Mouse (Mus musculus) mesoderm, embryonic 11.5 days (tissue): Measurements from ENCODE around the gene Tnr.

ENCODE experiments used
- DNase-seq: peaks from one replicate; pipeline ENCODE4 v3.0.0-alpha.2; 2012; ENCODE audit warnings: low read depth, low spot score

Gene Tnr

DNA sequence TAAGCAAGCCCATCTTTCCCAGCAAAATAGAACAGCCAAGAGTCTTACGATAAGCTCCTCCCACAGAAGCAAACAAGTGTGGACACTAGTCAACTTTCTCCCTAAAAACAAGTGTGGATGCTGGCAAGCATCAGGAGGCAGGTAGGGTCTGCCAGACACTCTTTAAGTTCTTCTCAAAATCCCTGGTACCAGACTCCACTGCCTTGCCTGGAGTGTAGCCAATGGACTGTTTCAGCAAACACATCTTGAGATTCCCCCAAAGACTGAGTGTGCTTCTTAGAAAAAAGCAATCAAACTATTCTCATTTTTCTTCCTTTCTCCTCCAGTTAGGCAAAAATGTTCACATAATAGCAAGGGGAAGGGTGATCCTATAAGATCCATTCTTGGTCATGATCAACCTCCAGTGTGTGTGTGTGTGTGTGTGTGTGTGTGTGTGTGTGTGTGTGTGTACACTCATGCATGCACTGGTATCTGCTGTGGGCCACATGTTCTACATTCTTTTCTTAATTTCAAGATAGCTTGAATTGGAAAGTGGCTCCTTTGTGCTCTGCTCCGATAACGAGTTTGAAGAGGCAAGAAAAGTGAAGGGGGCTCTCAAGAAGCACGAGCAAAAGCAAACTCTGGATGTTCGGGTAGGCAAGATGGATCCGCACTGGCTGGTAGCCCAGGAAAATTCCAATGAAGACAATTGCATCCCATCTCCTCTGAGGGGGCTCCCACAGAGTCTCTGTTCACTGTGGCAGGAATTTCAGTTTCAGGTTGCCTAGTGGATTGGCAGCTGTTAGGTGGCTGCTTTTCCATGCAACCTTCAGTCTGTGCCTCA lies 346.3 kb downstream of the Tnr start:
- DNase-seq: no peak

DNA sequence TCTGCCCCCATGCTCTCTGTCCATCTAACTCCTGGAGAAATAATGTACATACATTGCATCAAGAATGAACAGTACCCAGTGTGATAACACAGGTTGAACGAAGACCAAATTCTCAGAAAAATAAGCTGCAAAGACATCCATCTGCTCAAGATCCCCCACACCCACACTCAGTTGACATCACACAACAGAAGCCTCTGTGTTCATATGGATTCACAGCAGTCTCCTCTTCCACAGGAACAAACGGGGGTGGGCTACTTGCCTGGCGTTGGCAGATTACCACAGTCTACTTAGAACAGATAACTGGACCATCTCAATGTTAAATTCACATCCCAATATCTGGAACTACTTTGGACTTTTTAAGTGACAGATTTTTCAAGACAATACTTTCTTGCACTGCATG lies 349.3 kb downstream of the Tnr start:
- no peak for DNase-seq

DNA sequence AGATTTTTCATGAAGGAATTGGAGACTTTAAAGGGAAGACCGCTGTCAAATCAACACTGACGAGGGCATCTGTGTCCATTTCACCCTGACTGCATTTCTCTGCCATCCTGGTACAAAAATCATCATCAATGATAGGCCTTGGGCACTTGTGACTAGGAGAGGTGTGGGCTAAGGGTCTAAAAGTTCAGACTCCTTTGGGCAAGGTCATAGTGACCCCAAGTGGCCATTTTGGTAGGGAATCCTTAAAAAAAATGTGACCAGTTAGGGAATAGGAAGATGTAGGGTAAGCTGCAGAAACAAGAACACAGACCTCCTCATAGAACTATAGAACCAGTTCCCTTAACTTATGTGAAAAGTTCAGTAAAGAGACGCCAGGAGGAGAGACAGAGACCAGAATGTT lies 355.1 kb downstream of the Tnr start:
- no peak for DNase-seq

DNA sequence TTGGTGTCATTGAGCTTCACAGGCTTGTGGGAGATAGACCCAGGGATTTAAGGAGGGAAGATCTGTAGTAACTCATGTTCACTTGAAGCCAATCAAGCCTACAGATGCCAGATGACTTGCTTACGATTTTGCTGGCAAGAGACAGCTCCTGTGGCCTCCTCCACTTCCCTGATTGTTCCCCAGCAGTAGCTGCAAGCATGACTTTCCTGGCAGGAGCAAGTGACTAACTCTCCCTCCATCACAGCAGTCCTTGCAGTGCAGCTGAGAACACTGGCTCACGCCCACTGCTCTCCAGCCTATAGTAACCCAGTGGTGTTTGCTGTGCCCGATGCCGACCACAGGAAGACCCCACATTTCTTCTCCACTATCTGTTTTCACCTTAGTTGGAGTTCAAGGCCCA lies 356.3 kb downstream of the Tnr start:
- no peak for DNase-seq

GRCm38 (mm10) chr1:159885476-159885875 lies 361.9 kb downstream of the Tnr start:
- DNase-seq: no peak

- no peak for DNase-seq
These were observed 365.0 kb downstream of the Tnr start for GRCm38 (mm10) chr1:159888611-159889010.

DNA sequence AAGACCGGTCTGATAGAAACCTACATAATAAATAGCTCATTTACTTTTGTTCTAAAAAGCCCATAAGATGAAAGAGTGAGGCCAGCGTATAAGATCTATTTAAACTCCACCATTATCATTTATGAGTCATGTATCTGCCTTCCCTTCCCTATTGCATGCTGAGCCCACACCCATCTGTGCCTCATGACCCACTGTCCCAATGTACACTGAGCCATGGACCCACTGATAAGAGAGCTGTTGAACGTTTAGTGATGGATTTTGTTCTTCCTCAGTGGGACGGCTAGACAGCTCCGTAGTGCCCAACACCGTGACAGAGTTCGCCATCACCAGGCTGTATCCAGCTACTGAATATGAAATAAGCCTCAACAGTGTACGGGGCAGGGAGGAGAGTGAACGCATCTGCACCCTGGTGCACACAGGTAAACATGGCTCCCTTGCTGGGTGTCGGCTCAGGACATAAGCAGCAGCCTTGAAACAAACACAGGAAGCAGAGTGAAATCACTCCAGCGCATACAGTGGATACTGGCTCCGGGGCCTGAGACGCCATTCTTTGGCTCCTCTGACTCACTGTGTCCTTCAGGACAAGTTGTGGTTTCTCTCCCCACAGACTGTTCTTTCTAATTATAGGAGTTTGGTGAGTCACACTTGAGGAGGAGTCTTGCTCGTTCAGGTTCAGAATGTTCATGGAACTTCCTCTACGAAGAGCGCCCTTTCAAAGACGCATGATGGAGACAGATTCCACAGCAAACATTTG lies 365.6 kb downstream of the Tnr start:
- no peak for DNase-seq

GRCm38 (mm10) chr1:159890524-159890923 lies 367.0 kb downstream of the Tnr start:
- no peak for DNase-seq

GRCm38 (mm10) chr1:159895094-159895493 lies 371.5 kb downstream of the Tnr start:
- no peak for DNase-seq

GRCm38 (mm10) chr1:159899991-159900390 lies 376.4 kb downstream of the Tnr start:
- no peak for DNase-seq

- DNase-seq: no peak
These were observed 377.1 kb downstream of the Tnr start for GRCm38 (mm10) chr1:159900639-159901038.

DNA sequence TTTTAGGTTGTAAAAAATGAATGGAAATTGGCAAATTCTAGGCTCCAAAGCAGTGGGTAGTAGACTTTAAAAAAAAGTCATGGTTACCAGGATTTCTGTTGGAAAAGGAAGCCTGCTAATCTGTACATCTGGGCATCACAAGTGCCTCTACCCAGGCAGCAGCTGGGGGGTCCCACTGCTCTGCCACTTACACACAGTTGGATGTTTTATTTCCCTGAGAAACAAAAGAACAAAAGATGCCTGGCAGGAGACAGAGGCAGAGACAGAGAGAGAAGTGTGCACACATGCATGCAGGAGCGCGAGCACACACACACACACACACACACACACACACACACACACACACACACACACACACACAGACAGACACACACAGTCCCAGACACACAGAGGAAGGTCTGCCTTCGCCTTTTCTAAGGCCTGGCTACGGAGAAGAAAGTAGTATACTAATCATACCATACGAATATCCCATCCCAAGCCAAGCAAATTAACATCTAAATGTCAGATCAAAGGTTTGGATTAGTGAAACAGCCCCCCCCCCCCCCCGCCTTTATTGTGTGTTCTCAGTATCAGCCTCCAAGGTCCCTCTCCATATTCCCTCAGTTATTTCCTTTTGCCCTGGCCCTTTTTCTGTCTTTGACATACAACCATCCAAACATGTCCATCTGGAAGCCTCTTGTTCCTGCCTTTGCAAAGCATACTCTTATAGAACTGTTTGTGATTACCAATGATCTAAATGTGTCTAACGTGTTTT lies 378.0 kb downstream of the Tnr start:
- DNase-seq: peak; percentile 41

DNA sequence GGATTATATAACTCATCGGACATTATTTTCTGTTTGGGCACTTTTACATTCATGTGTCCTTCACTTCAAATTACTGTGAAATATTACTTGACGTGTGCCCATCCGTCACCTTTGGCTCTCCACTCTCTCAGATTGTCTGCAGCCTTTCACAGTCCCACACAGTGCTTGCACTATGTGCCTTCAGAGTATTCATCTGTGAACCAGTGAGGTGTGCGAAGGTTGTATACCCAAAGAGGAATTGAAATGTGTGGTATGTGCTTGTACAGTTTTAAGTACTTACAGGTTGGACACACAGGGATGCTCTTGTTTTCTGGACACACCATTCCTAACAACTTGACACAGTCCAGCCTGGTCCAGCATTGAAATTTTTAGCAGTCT lies 378.5 kb downstream of the Tnr start:
- no peak for DNase-seq

GRCm38 (mm10) chr1:159911006-159911405 lies 387.4 kb downstream of the Tnr start:
- peak; percentile 38 for DNase-seq

DNA sequence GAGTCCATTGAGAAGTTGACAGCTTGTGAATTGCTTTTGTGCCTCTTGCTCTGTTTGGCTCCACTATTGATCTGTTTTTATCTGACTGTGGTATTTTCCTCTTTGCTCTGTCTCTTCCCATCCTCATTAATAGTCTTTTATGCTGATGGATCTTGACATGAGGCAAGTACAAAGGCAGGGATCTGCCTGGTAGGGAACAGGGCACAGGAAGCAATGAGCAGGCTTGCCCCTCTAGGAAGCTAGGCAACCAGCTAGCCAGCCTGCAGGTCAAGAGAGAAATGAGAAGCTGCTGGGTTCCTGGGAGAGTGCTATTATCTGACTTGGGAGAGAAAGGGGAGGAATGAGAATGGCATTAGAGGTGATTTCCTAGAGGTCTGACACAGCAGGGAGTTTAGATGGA lies 391.2 kb downstream of the Tnr start:
- DNase-seq: no peak

DNA sequence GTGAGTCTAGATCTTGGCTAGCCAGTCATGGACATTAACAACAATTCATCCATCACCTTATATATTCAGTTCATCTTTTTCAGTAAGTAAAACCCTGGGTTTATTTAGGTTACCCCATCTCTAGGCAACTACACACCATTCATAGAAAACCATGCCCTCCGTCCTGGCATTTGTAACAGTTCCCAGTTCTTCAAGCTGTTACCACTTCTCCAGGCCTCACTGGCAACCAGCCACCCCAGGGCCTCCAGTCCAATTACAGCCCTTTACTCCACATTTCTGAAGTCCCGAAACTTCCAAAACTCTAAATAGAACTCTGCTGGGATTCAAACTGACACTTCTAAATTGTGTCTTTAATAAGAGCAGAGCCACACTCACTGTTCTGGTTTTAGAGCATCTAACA lies 397.0 kb downstream of the Tnr start:
- DNase-seq: no peak

GRCm38 (mm10) chr1:159923010-159923409 lies 399.4 kb downstream of the Tnr start:
- no peak for DNase-seq

DNA sequence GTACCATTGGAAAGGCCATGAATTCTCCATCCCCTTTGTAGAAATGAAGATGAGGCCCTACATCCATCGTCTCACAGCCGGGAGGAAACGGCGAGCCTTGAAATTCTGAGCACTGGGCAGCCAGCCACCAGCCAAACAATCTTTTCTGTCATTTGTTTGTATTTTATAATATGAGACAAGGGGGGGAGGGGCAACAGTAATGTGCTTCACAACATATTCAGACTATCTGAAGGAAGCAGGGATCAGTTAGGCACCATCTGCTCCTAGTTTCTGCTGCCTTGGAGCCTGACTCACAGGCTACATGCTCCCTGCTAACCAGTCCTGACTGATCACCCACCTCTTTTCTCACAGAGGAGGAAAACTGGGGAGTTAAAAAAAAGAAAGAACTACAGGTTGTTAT lies 400.5 kb downstream of the Tnr start:
- DNase-seq: no peak

- peak; percentile 18 for DNase-seq
These were observed 401.1 kb downstream of the Tnr start for GRCm38 (mm10) chr1:159924684-159925083.

GRCm38 (mm10) chr1:159928681-159929335 lies 405.2 kb downstream of the Tnr start:
- DNase-seq: no peak

DNA sequence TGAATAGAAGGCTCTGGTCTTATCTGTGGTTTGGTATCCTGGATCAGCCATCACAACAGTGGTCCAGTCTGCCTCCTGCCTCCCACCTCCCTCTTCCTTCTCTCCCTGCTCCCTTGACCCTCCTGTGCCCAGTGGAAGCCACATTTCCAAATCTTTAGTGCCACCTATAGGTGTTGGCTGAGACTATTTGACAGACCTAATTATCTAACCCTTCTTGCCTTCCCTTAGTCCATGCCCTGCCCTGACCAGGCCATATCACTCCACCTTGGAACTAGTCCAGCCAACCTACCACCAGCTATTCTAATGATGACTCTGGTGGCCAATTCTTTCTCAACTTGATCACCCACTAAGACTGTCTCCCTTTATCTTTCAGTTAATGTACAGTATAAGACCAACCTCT lies 408.5 kb downstream of the Tnr start:
- no peak for DNase-seq

DNA sequence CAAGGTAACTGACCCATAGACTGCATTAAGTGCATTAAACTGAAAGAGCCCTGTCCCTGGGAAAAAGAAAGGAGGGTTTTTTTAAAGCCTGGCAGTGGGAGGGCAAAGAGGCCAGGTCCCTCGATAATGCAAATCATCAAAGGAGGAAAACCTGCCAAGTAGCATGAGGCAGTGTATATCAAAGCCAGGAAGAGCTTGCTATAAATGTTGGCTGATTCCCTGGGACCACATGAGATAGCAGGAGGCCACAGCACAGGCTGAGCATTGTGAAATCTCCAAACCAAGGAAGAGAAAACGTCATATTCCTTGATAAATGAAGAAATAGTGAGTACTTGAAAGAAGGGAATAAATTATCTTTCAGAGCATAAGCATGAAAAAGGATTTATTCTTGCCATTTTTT lies 409.0 kb downstream of the Tnr start:
- DNase-seq: no peak
